Mouse (Mus musculus): ENCODE measurements around the gene Izumo4. TPM values are rescaled to one million over a fixed set of nuclear protein-coding genes. Genes with fewer than 3 reads are reported as not detected.

Gene Izumo4
- total RNA-seq, 4 experiments from 2014 or later = 44.2 to 67.8 (median 57.0) TPM

DNA sequence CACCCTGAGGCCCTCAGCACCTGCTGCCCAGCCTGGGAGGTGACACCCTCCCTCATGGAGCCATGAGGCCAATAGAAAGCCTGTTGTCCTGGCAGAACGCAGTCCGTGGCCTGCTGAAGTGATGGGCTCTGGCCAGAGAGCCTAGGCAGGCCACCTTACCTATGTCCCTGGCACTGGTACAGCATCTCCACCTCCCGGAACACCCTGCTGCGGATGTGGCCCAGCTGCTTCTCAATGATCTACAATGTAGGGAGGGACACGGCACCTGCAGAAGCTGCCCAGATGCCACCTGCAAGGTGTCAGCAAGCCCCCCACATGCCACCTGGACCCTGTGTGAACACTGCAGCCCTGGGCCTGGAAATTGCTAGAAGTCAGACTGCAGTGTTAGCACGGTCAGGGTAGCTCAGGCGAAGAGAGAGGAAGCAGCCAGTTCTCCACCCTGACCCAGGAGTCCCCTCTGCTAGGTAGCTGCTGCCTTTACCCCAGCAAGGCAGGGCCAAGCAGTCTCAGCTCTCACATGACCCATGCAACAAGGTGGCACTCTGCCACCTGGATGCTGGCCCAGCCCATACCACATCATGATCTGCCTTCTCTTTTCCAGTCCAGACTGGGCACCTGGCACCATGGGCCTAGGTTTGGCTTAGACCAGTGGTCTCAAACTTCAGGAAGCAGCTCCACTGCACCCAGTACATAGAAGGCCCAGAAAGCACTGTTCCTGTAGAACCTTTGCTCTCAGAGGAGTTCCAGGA lies 32.1 kb upstream of the Izumo4 start:
- no peak for DNase-seq (ENCODE audit: low spot score in 2 of 2)

DNA sequence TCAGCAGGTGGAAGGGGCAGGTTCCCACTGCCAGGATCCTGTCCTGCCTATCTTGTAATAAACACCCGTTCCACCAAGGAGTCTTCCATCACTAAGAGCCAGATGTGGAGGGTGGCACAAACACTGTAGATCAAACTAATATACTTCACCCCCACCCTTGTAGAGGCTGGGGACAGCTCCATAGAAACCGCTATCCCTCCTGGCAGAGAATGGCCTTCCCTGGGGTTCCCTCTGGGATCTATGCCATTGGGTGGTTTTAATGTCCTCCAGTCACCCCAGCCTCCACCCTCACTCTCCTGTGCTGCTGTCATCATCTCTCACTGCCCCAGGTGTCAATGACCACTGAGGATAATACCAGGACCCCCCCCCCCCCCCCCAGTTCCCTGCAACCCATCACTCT lies 31.5 kb upstream of the Izumo4 start:
- no peak for DNase-seq (ENCODE audit: low spot score in 2 of 2)

DNA sequence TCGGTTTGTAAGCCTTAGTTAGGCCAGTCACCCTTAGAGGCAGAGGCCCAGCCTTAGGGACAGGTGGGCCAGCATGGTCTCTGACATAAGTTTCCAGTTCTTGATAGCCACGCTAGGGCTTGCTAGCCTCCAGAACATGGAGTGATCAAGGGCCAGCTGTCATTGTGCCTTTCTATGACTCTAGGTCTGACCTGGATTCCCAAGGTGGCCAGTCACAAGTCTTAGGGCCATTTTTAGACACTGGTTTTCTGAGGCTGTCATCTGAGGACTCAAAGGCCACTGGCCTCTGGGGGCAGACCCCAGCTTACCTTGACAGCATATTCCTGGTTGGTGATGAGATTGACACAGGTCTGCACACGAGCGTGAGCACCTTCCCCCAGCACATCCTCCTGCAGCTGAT lies 30.7 kb upstream of the Izumo4 start:
- DNase-seq (ENCODE audit: low spot score in 2 of 2) = no peak

DNA sequence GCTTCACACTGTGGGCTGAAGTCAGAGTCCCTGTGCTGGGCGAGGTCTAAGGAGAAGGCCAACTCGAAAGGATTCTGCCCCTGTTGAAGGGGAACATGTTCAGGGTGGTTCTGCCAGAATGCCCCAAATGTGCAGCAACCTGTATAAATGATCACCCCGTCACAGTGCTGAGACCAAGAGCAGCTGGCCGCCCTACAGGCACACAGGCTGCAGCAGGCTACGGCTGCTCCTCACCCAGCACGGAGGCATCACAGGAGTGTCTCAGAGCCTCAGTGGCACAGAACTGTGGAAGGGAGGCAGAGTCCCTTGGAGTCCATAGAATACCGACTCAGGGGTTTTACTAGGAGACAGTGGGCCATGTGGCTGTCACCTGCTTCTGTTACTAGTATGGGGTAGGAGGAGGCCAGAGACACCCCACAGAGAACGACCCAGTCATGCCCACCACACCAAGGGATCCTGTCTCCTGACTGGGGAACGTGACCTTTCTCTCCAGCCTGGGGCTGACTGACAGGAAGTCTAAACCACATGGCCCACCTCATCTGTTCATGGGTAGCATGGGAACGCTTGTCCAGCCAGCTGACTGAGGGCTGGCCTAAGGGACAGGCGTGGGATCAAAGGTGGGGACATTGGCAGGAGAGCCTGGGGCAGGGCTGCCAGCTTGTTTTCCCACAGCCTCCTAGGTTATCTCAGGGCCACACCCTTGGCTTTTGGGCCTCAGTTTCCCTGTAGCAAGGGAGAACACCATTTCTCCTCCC lies 29.9 kb upstream of the Izumo4 start:
- DNase-seq (ENCODE audit: low spot score in 2 of 2) = no peak

DNA sequence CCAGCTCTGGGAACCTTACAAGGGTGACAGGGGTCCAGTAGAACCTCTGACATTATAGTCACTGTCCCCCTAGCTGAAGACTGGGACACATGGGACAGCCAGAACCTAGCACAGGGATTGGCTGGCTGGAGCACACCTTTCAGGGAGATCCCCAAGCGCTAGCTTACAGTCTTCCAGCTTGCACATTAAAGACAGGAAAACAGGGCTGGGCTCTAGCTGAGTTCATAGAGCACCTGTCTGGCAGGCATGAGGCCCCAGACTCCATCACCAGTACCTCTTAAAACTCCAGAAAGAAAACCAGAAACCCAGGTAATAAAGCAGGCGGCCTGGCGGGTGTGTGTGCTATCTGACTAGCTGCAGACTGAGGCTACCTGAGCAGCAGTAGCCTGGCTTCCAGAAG lies 28.3 kb upstream of the Izumo4 start:
- DNase-seq (ENCODE audit: low spot score in 2 of 2) = no peak

DNA sequence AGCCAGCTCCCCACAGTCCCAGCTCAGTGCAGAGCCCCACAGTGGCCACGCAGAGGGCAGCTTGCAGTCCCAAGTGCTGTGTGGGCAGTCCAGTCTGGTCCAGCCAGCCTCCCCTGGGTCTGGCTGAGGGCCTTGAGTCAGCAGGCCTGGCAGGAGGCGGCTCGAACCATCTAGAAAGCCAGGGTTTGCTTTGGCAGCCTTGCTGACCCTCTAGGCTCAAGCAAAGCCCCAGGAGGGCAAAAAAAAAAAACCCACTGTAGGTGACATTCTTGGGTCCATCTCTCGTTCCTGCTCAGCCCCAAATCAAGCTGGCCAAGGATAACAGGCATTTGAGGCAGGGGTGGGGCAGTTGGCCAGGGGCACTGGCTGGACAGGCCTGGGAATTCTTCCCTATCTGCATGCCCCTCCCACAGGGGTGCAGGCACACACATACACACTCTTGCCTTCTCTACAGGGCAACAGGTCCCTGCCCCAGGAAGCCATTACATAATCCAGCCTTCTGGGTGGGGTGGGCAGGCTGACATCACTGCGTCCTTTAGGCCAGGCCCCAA lies 27.7 kb upstream of the Izumo4 start:
- DNase-seq (ENCODE audit: low spot score in 2 of 2) = no peak

DNA sequence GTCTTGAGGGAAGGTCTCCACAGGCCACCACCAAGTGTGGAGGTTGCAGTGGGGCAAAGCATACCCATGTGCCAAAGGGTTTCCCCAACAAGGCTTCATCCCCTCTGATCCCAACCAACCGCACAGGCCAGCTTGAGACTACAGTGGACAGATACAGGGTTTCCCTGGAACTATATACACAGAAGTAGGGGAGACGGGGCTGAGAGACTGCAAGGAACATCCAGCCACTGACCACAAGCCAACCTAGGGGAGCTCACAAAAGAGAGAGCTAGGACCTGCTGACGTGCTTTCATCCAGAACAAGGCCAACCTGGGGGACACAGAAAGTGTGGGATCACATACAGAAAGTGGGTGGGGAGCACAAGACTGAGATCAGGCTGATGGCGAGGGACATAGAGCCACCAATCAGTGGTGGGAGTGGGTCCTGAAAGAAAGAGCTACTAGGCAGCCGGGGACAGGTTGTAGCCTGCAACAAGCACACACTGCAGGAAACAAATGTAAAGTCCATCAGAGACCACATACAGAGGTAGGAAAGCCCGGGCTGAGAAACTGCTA lies 27.1 kb upstream of the Izumo4 start:
- DNase-seq (ENCODE audit: low spot score in 2 of 2) = no peak

DNA sequence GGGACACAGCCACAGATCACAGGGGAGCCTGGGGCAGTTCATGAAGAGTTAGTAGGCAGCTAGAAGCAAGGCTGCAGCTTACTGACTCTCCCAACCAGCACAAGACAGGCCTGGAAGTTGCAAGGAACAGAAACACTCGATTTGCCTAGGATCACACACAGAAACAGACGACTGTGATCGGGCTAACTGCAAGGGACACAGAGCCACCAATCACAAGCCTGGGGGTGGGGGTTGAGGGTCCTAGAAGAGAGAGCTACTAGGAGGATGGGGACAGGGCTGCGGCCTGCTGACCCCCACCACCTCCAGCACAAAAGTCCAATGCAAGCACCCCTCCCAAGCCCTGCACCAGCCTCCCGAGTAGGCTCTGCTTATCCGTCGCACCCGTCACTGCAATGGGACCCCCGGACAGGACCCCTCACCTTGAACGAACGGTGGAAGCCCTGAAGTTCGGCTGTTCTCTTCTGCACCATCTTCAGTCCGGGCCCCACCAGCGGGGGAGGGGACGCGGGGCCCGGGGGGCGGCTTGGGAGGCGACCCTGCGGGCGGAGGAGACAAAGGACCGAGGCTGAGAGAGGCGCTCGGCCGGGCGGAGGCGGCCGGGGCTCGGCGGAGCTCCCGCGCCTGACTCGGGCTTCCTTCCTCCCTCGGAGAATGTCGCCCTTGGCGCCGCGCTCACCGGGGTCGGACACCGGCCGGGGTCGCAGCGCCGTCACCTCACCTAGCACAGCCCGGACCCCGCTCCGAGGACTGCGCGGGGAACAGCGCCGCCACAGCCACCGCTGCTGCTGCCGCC lies 26.4 kb upstream of the Izumo4 start:
- DNase-seq (ENCODE audit: low spot score in 2 of 2) = no peak

DNA sequence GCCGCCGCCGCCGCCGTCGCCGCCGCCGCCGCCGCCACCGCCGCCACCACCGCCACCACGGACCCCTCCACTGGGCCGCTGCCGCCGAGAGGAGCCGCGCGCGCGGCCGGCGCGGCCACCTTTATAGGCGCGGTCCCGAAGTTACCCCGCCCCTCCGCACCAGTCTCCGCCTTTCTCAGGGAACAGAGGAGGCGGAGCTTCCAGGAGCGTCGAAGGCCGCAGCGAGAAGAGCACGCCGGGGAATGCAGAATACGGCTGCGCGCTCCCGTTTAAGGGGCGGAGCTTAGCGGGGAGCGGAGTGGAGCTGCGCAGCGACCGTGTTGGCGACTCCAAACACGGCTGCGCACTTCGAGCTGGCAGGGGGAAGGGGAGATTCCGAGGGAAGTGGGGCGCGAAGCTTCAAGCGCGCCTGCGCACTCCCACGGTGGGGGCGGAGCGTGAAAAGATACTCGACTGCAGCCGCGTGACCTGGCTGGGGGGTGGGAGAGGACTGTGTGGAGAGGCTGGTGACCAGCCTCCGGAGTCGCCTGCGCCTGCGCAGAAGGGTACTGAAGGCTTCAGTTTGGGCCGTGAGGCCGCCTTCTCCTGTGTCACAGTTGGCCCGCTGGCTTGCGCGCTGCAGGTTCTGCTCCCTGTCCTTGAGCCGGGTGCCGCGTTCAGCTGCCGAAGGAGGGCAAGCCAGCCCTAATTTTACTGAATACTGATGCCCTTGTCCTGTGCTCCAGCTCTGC lies 25.6 kb upstream of the Izumo4 start:
- DNase-seq (ENCODE audit: low spot score in 2 of 2) = peak; percentile 96 to 99

DNA sequence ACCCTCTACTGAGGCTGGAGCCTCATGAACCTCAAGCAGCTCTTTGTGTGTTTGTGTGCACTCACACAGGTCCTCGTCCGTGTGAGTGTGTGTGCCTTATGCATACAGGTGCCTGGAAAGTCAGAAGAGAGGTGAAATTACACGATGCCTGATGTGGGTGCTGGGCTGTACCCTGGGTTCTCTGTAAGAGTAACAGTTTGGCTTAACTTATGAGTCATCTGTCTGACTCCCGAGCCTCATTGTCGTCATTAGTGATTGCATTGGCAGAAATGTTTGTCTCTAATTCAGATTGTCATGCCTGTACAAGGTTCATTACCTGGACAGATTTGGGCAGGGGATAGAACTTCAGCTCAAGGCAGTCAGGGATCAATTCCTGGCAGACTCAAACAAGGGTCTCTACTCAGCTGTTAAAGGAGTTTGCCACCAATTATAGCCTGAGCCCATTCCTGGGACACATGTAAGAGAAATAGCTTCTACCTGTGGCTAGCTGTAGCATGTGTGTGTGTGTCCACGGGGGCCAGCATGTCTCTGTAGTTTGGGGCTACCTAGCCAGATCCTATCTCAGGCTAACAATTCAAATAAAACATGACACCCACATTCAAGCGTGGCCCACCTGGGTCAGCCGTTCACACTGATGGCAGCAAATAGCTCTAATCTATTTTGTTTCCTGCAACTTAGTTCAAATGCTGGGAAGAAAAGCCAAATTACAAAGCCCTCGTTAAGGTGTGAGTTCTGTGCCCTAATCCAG lies 24.7 kb upstream of the Izumo4 start:
- no peak for DNase-seq (ENCODE audit: low spot score in 2 of 2)

DNA sequence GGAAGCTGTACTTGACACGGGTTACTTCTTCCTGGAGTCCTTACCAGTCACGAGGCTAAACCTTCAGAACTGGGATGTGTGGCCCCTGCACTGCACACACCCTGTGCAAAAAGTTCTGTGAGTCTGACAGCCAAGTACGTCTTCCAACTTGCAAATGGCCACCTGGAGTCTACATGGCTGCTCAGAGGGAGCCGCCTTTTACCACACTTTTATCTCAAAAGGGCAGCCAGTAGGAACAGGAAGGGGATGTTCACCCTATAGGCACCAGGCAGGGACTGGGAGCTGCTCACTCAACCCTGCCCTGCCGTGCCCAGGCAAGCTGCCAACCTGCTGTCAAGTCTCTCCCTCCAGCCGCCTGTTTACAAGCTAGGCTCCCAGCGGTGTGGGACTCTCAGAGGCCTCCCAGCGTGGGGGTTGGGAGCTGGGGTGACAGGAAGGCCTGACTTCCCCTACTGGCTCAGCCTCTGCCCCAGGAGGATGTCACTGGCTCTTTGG lies 24.0 kb upstream of the Izumo4 start, which contains the start of gene Mknk2:
Gene Mknk2 (minus strand): TSS at position 171 of the 495 bp plus-strand sequence.
- peak; percentile 55 to 81 for DNase-seq (ENCODE audit: low spot score in 2 of 2)

DNA sequence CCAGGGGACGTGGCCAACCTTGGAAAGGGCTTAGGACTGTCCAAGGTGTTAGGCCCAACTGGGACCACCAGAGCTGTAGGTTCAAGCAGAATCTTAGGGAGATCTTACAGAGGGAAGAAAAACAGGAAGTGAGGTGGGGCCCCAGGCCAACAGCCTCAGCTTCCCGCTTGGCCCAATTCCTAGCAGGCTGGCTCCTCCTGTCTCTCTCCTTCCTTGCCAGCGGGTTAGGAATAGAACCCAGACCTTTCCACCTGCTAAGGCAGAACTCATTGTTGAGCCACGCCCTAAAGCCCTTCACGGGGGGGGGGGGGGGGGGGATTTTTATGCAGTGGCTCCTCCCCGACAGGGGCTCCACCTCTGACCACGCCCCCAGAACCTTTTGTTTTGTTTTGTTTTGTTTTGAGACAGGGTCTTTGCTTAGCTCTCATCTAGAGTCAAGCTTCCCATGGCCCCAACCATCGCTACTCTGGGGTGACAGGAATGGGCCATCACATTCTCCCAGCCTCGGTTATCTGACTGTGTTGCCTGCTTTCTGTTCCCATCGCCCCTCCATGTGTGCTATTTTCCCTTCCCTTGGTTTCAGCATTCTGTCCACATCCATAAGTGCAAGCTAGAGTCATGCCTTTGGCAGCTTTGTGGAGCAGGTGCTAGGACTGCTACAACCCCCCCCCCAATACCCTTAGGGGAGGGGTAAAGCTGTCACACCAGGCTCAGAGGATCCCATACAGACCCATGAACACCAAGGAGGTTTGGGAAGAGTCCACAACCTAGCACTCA lies 23.2 kb upstream of the Izumo4 start:
- DNase-seq (ENCODE audit: low spot score in 2 of 2) = no peak

DNA sequence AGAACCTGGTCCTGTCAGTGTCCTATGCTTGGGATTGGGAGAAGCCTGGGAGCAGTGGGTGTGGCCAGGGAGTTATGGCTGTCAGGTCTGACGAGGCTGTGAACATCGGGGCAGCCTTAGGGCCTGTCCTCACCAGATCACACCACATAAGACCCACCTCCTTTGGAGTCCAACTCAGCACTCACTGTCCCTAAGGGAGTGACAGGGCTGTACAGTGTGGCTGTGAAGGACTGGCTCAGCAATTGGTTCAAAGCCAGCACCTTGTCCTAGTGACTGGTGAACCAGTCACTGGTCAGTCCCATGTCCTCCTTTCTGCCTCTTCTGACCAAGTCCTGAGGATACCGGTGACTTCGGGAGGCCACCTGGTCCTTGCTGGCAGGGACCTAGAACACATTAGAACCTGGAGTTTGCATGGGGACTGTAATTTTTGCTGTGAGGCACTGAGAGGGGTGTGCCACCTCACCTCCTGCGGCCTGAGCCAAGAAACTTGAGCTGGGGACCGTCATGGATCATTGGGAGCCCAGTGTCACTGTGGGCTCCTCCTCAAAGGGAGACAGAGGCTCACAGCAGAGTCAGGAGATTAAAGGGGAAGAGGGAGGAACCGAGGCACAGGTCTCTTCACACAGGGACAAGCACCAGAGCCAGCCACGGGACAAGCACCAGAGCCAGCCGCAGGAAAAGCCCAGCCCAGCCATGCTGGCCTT lies 22.3 kb upstream of the Izumo4 start:
- DNase-seq (ENCODE audit: low spot score in 2 of 2) = no peak

DNA sequence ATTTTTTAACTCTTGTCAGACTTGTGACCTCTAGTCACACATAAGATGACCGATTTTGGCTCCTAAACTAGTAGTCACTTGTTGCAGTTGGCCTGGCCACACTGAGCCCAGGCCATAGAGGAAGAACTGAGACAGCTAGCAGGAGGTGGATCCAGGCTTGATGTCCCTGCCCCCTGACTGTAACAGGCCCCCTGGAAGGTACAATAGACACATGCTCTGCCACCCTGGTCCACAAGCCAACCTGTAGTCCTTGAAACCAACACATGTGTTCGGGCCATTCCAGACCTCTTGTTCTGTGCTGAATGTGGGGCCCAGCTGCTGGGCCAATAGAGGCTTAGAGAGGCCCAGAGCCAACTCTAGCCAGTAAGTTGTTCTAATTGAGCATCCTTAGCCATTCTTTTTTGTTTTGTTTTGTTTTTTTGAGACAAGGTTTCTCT lies 21.7 kb upstream of the Izumo4 start:
- no peak for DNase-seq (ENCODE audit: low spot score in 2 of 2)

DNA sequence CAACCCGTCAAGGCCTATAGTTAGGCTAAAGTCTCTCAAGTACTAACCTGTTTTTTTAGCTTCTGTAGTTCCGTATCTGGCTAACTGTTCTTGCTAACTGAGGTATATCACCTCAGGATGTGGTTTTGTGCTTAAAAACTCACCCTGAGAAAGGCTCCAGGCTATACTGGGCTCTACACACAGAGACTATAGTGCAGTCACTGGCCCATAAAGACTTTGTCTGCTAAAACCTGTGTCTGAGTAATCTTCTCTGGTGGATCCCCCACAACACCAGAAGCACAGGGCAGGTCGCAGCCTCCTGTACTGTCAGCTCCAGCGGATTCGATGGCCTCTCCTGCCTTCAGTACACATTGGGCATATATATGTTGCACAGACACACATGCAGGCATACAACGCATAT lies 20.0 kb upstream of the Izumo4 start:
- no peak for DNase-seq (ENCODE audit: low spot score in 2 of 2)

DNA sequence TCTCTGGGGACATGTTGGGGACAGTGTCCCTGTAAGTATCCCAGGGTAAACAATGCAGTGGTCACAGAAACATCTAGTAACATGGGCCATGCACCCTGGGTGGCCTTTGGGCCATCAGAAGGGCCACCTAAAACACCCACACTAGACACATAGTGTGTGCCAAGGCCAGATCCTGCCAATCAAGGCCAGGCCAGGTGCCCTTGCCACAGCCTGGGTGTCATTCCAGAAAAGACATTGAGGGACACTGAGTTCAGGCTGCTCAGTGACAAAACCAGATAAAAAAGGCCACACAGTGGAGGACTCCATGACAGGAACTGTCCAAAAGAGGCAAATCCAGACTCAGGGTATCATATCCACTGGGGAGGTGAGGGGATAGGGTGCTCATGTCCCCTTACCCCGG lies 18.3 kb upstream of the Izumo4 start:
- DNase-seq (ENCODE audit: low spot score in 2 of 2) = no peak

DNA sequence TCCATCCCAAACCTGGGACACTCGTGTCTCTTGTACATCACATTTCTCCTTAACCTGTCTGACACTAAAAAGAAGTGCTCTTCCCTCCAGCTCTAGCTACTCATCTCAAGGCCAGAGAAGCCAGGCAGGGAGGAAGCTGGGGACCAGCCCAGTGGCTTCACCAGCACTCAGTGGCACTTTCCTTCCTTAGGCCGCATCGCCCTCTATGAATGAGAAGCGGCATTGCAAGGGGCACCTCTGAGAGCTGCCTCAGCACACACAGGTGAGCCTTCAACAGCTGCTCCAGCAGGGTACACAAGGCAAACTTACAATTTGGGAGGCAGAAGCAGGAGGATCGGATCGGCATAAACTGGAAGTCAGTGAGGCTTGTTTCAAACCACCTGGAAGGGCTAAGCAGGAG lies 17.8 kb upstream of the Izumo4 start:
- DNase-seq (ENCODE audit: low spot score in 2 of 2) = no peak

DNA sequence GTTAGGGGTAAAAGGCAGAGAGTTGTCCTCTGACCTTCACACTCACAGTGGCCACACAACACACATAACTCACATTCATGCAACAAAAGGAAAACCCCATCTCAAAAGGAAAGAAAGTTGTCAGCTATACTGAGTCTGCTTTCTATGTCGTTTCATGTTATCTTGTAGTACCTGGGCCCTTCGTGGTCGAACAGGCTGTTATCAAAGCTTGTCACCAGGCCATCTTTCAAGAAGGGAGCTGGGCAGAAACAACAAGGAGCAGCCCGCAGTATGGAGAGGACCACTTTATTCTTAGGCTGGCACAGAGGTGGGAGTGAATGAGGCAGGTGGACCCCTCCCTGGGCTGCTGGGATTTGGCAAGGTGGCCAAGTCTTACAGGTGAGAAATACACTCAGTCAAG lies 17.0 kb upstream of the Izumo4 start:
- DNase-seq (ENCODE audit: low spot score in 2 of 2) = no peak

Data from left cerebral cortex, adult 8-10 months (tissue).